7 mouse cellular contexts compared by ENCODE assay signal in genomic region chr14:61681708-61682701, GRCm38 (mm10).
DNase-seq lines count a peak whose midpoint lies in the region; ATAC-seq and TF ChIP-seq lines count a peak whose summit lies in the region.

No protein-coding gene starts in this region.

- H3K4me1 ChIP-seq in intestine, postnatal 0 days (replicated peaks; ENCODE audit: control insufficient read depth, insufficient read depth, low read length) = peaks cover 8% of the 10 kb centered on the region; the same call in 1 of the 2 replicates
- H3K4me1 ChIP-seq in midbrain, embryonic 11.5 days (ENCODE audit: control insufficient read depth, insufficient read depth, low read length) = peaks cover 26% of the 10 kb centered on the region
- H3K4me1 ChIP-seq in small intestine, adult 2 months (ENCODE audit: control insufficient read depth, insufficient read depth, insufficient read length, low read length) = peaks cover 16% of the 10 kb centered on the region

- peak overlapping the region; percentile 84 for H3K4me3 ChIP-seq in intestine, postnatal 0 days (ENCODE audit: low read depth, low read length)
- peak overlapping the region; percentile 84 for H3K4me3 ChIP-seq in midbrain, embryonic 11.5 days (ENCODE audit: low read depth, low read length)
- peak overlapping the region; percentile 65 for H3K4me3 ChIP-seq in small intestine, adult 2 months (ENCODE audit: low read depth, low read length)

- peak; percentile 99 for DNase-seq in adrenal gland, postnatal 10 days
- peak; percentile 84 for DNase-seq in embryo, embryonic 9.5 days (ENCODE audit: extremely low spot score)
- peak; percentile 87 to 95 for DNase-seq in gastrocnemius, postnatal 4 days (ENCODE audit: low spot score in 2 of 2)
- peak; percentile 93 for DNase-seq in left cerebral cortex, postnatal 4 days
- DNase-seq in midbrain, embryonic 11.5 days (ENCODE audit: low spot score, missing footprints) = peak; percentile 98

- peak; percentile 52; the same call in 1 of the 2 replicates for TF ChIP-seq POLR2A in small intestine, adult 2 months (IDR thresholded peaks at IDR 0.05; ENCODE audit: low read depth, low read length)

- WGBS in intestine, postnatal 0 days = 2% methylated on average over 87 of the region's 90 CpGs
- under 1% methylated on average over 81 of the region's 90 CpGs for WGBS in midbrain, embryonic 11.5 days
- WGBS in small intestine, adult 2 months = under 1% methylated on average over 89 of the region's 90 CpGs

- peaks cover 11% of the 10 kb centered on the region; the same call in 1 of the 2 replicates for H3K27me3 ChIP-seq in intestine, postnatal 0 days (replicated peaks; ENCODE audit: control insufficient read depth, insufficient read depth, low read length)
- H3K27me3 ChIP-seq in midbrain, embryonic 11.5 days (ENCODE audit: control insufficient read depth, insufficient read depth, low read length) = peaks cover 40% of the 10 kb centered on the region
- H3K27me3 ChIP-seq in small intestine, adult 2 months (ENCODE audit: control insufficient read depth, insufficient read depth, low read length) = peaks cover 12% of the 10 kb centered on the region

- H3K9me3 ChIP-seq in intestine, postnatal 0 days (ENCODE audit: control insufficient read depth) = no peaks in the 10 kb centered on the region
- H3K9me3 ChIP-seq in midbrain, embryonic 11.5 days (ENCODE audit: control insufficient read depth, low read length) = no peaks in the 10 kb centered on the region

- H3K36me3 ChIP-seq in intestine, postnatal 0 days (ENCODE audit: control insufficient read depth, insufficient read depth) = no peaks in the 10 kb centered on the region
- no peaks in the 10 kb centered on the region for H3K36me3 ChIP-seq in midbrain, embryonic 11.5 days (ENCODE audit: control insufficient read depth, insufficient read depth, low read length)
- no peaks in the 10 kb centered on the region for H3K36me3 ChIP-seq in small intestine, adult 2 months (ENCODE audit: control insufficient read depth, insufficient read depth, low read length)

- intact Hi-C loops in left cerebral cortex, postnatal 4 days (cut with DNase I) = loop anchor here (5.0 to 10.0 kb wide), 2 partner anchors 35 to 363 kb away; no protein-coding TSS in a partner anchor

- TF ChIP-seq CTCF in intestine, postnatal 0 days (IDR thresholded peaks at IDR 0.05; ENCODE audit: low read depth) = peak; percentile 42
- no peak for TF ChIP-seq CTCF in small intestine, adult 2 months (IDR thresholded peaks at IDR 0.05; ENCODE audit: extremely low read depth, insufficient read length, insufficient replicate concordance, low read depth, low read length)

- ATAC-seq in intestine, postnatal 0 days = peak; percentile 79
- peak; percentile 83 for ATAC-seq in midbrain, embryonic 11.5 days (ENCODE audit: low FRiP score)

- peak overlapping the region; percentile 85 for H3K9ac ChIP-seq in intestine, postnatal 0 days (ENCODE audit: low read depth, low read length)
- H3K9ac ChIP-seq in midbrain, embryonic 11.5 days (ENCODE audit: low read length) = peak overlapping the region; percentile 86

- peak overlapping the region; percentile 84 for H3K4me2 ChIP-seq in intestine, postnatal 0 days (replicated peaks; ENCODE audit: low read depth)
- H3K4me2 ChIP-seq in midbrain, embryonic 11.5 days = peak overlapping the region; percentile 90

- peak overlapping the region; percentile 98 for H3K27ac ChIP-seq in intestine, postnatal 0 days (ENCODE audit: low read depth, low read length)
- peak overlapping the region; percentile 92 for H3K27ac ChIP-seq in midbrain, embryonic 11.5 days (ENCODE audit: low read depth, low read length)
- H3K27ac ChIP-seq in small intestine, adult 2 months (ENCODE audit: insufficient read depth, low read depth, low read length) = peak overlapping the region; percentile 97

Comparison
In these comparisons a context has a peak if more than half of its experiments do, and no peak if none do; other contexts are left out.
1. Peak in every context shown above with its lines: DNase-seq, ATAC-seq, H3K4me3 ChIP-seq and H3K27ac ChIP-seq.